Mouse (Mus musculus) cerebellum, adult 18-20 months (tissue): Measurements from ENCODE around the gene Fam210b.
A peak's percentile ranks its signal among the peaks of the same experiment; 100 is the strongest.

Experiments used
- DNase-seq, 2 experiments: peaks; one replicate each; pipeline ENCODE4 v3.0.0; 2021

Fam210b gene

GRCm38 (mm10) chr2:172350773-172351172 lies 5.4 kb downstream of the Fam210b start:
- DNase-seq = no peak

GRCm38 (mm10) chr2:172353218-172353617 lies 7.9 kb downstream of the Fam210b start:
- DNase-seq = no peak

GRCm38 (mm10) chr2:172354761-172355160 lies 9.4 kb downstream of the Fam210b start:
- no peak for DNase-seq

- no peak for DNase-seq
Observed at GRCm38 (mm10) chr2:172355833-172356232, 10.5 kb downstream of the Fam210b start.

GRCm38 (mm10) chr2:172363176-172363575 lies 17.8 kb downstream of the Fam210b start:
- DNase-seq = no peak

GRCm38 (mm10) chr2:172370411-172371223 lies 25.3 kb downstream of the Fam210b start, which contains the start of the genes Aurka and Cstf1:
TSS of gene Aurka (minus strand) at chr2:172370535.
TSS of gene Cstf1 (plus strand) at chr2:172370681.
- DNase-seq = peak; percentile 96 to 97

GRCm38 (mm10) chr2:172371258-172371657 lies 25.9 kb downstream of the Fam210b start:
- DNase-seq = no peak

GRCm38 (mm10) chr2:172376551-172376950 lies 31.2 kb downstream of the Fam210b start:
- no peak for DNase-seq

GRCm38 (mm10) chr2:172376999-172377515 lies 31.7 kb downstream of the Fam210b start:
- DNase-seq = no peak

GRCm38 (mm10) chr2:172378332-172378731 lies 33.0 kb downstream of the Fam210b start:
- DNase-seq = no peak

GRCm38 (mm10) chr2:172380513-172380912 lies 35.1 kb downstream of the Fam210b start:
- no peak for DNase-seq

- DNase-seq = no peak
Observed at GRCm38 (mm10) chr2:172381341-172381740, 36.0 kb downstream of the Fam210b start.

GRCm38 (mm10) chr2:172381898-172382297 lies 36.5 kb downstream of the Fam210b start:
- no peak for DNase-seq

GRCm38 (mm10) chr2:172384715-172385114 lies 39.4 kb downstream of the Fam210b start:
- DNase-seq = no peak

GRCm38 (mm10) chr2:172390341-172390740 lies 45.0 kb downstream of the Fam210b start:
- no peak for DNase-seq

- no peak for DNase-seq
Observed at GRCm38 (mm10) chr2:172392041-172392521, 46.7 kb downstream of the Fam210b start.

- no peak for DNase-seq
Observed at GRCm38 (mm10) chr2:172393391-172394051, 48.2 kb downstream of the Fam210b start, which contains the start of gene Cass4. TSS of gene Cass4 (plus strand) at chr2:172393794.

GRCm38 (mm10) chr2:172394052-172394392 lies 48.7 kb downstream of the Fam210b start:
- no peak for DNase-seq

GRCm38 (mm10) chr2:172394671-172395070 lies 49.3 kb downstream of the Fam210b start:
- DNase-seq = no peak

- no peak for DNase-seq
Observed at GRCm38 (mm10) chr2:172395961-172396360, 50.6 kb downstream of the Fam210b start.

GRCm38 (mm10) chr2:172399901-172400300 lies 54.5 kb downstream of the Fam210b start:
- DNase-seq = no peak

- no peak for DNase-seq
Observed at GRCm38 (mm10) chr2:172401116-172401825, 55.9 kb downstream of the Fam210b start.

GRCm38 (mm10) chr2:172404239-172404638 lies 58.9 kb downstream of the Fam210b start:
- DNase-seq = no peak
